Mouse (Mus musculus) ovary, postnatal 14 days (tissue): Measurements from ENCODE around the gene Slit2.

Experiments used
- DNase-seq: peaks from one replicate; pipeline ENCODE4 v3.0.0; 2022; ENCODE audit warnings: low spot score

Slit2 gene

DNA sequence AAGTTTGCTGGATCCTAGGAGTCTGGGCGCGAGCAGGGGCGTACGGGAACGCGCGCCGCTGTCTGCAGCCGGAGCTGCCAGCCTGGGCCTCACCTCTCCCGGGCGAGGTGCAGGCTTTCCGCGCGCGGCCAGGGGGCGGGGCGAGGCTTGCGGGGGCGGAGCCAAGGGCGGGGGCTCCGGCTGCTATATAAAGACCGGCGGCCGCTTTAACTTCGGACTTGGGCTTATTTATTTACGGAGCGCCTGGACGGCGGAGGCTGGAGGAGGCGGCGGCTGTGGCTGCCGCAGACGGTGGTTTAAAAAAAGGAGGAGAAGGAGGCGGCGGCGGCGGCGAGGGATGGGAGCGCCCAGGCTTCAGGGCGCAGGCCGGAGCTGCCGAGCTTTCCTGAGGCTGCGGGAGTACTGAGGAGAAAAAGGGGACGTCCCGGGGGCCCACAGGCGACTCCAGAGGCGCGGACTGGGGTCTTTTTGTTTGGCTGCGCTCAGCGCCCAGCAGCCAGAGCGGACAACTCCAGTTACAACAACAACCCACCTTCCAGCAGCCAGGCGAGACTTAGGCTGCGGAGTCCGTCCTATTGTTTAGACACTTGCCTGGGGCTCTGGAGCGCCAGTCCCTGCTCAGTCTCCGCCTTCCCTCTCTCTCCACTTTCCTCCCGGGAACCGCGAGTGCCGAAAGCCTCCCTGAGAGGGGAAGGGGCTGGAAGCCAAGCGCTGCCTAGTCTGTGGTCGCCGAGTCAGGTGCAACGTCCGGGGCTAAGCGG, at the start of gene Slit2:
Slit2 (plus strand) TSS at position 198 of the 761 bp plus-strand sequence.
- DNase-seq: peak; percentile 87

DNA sequence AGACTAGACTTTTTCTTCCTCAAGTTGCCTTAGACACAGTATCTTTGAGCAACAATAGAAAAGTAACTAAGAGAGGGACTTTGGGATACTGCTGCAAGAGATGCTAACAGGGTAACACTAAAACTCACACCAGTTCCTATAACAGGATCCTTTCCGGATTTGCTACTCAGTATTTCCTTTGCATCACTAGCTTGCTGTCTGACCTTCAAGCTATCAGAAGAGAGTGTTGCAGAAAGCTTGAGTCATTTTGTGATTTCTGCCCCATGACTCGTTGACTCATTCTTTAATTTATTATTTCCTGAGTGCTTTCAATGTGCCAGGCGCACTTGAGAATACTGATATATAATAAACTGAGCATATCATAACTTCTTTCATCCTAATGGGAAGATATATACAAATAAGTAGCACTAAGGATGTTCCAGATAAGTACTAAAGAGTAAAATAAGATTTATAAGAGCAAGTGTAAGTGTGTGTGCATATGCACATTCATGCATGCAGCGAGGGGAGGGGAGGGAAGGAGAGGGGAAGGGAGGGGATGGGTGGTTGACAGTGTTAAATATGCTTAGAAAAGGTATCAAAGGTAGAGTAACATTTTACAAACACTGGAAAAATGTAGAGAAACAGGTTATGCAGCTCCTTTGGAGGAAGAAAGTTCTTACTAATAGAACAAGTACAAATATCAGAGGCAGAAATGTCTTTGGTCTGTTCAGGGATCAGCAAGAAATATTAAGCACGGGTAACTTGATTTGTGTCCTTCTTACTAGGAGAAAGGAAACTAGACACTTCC, 44.2 kb upstream of the Slit2 start:
- no peak for DNase-seq

DNA sequence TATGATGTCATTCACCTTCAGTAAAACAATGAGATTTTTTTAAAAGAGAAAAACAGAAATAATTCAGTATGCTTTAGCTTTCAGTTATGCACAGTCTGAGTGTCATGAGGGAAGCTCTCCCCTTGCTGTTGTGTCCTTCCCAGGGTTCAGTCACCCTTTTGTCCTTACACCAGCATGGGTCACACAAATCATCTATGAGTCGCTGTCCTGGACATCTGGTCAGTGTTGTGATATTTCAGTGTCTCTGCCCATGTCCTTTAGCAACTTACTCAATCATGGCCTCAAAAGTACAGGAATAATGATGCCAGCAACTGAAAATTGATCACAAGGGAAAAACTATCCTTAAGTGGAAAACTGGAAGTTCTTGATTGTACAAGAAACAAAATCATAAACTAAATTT, 26.5 kb upstream of the Slit2 start:
- no peak for DNase-seq

DNA sequence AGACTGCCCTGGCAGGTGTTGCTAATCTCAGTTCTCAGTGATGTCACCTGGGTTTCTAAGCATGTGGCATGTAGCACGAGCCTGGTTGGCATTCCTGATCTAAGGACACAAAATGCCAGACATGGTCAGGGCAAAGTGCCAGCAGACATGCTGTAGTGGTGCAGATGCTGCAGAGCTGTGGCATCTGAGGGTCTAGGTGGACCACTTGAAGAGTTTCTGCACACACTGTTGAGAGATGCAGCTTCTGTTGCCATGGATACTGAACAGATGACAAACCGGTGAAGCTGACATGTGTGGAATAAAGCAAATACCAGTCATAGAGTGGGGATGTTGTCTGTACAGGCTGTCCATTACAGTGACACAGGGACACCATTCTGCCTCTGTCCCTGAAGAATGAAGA, 7.1 kb upstream of the Slit2 start:
- DNase-seq: no peak

DNA sequence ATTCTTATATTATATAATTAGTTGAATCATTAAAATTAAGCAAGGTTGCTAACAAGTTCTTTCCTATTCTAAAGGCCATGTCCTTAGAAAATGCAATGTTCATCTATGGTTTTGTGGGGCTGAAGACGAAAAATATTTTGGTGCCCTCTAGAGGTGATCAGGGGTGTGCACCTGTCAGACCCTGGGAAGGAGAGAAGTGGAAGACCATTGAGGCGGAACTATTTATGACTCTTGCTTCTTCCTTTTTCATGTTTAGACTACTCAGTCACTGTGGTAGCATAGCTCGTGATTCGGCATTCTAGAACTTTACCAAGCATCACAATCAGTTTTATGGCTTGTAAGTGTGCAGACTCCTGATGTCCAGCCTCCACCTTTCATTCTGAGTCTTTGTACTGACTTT, 3.6 kb upstream of the Slit2 start:
- DNase-seq: no peak

DNA sequence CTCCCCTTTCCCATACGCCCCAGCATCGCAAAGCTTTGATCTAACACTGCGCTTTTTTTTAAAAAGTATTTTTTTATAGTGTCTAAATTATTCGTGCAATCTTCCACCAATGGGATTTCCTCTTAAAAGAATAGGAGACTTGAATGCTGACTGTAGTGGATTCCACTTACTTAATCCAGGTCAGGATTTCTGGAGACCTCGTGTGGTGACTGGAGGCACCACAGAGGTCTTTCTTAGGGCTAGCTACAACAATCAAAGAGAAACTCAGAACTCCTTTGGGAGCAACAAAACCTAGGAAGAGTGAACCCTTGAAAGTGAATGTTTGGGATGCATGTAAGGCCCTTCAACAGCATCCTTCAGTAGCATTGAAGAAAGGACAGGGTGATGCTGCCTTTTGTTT, 2.5 kb upstream of the Slit2 start:
- DNase-seq: no peak

DNA sequence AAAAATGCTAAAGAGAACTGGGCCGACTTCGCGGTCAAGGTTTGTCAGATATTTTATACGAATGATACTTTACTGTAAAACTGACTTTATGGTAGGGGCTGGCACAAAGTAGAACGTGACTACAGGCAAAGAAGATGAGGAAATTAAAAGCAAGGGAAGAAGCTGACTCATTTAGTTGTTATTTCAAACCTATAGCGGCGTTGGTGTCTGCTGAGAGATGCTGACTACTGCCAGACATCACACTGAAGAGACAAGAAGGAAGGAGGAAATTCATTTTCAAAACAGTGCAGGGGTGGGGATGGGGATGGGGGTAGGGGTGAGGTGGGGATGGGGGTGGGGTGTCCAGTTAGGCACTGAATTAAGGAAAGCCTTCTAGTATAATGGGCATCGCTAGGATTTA, 987 bp upstream of the Slit2 start:
- no peak for DNase-seq

DNA sequence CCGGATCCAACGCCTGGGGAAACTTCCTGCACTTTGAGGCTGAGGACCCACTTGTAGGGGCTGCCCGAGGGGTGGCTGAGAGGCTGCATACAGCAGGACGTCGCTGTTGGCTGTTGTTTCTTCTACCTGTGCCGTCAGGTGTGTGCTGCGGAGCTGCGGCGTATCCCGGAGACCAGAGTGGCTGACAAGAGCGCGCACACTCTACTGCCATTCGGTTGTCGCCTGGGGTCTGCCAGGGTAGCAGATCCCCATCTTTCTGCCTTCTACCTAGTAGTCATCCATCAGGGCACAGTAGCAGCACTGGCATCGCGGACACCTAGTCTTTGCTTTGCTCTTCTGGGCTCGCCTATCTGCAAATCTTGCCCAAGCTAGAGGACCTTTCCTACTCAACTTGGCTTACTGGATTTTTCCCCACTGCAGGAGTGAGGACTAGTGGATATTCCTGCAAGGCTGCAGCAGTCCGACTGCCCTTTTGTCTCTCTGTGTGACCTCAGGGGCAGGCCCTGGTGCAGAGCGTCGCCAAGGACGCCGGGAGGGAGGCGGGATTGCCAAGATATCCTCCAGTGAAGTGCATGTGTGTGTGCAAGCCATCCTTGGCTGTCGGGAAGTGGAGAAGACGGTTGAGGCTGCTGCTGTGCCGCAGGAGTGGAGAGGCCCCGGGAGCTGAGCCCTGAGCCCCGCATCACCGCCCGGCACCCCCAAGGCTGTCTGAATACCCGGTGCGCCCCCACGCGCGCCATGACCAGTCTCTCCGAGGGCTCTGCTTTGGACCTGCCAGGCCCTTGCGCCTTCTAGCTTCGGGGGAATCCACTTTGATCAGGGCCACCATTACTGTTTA, 1.0 kb downstream of the Slit2 start:
- no peak for DNase-seq

DNA sequence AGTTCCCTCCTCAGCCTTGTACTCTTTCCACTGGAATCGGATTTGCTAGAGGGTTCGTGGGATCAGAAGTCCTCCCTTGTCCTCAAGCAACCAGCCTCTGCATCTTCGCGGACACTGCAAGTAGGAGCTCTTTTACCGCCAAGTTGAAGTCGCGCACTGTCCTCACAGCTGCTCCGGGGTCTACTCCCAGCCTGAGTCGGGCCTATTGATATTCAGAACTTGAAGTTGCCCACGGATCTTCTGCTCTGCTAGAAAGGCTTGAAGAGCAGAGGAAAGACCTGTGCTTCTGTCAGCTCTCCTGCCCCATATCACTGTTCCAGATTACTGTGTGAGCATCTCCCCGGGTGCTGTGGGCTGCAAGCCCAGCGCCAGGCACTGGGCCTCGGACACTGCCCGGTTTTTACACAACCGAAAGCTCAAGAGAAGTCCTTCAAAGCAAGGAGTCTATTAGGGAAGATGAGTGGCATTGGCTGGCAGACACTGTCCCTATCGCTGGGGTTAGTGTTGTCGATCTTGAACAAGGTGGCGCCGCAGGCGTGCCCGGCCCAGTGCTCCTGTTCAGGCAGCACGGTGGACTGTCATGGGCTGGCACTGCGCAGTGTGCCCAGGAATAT, 1.8 kb downstream of the Slit2 start:
- DNase-seq: no peak

DNA sequence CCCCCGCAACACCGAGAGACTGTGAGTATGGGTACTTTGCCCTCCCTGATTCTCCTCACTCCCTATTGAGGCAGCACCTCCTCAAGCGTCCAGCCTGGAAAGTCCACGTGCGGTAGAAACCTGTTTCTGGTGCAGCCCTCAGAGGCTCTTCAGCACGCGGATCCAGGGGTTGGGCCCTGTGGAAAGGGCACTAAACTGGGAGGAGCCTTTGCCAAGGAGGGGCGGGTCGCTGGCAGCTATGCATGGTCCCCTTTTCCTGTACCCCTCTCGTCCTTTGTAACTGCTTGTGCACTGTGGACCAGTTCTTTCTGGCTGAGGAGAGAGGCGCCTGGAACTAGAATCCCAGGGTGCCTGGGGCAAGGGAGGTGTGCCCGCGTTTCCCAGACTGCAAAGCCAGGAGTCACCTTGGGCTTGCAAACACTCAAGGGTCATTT, 2.3 kb downstream of the Slit2 start:
- no peak for DNase-seq

DNA sequence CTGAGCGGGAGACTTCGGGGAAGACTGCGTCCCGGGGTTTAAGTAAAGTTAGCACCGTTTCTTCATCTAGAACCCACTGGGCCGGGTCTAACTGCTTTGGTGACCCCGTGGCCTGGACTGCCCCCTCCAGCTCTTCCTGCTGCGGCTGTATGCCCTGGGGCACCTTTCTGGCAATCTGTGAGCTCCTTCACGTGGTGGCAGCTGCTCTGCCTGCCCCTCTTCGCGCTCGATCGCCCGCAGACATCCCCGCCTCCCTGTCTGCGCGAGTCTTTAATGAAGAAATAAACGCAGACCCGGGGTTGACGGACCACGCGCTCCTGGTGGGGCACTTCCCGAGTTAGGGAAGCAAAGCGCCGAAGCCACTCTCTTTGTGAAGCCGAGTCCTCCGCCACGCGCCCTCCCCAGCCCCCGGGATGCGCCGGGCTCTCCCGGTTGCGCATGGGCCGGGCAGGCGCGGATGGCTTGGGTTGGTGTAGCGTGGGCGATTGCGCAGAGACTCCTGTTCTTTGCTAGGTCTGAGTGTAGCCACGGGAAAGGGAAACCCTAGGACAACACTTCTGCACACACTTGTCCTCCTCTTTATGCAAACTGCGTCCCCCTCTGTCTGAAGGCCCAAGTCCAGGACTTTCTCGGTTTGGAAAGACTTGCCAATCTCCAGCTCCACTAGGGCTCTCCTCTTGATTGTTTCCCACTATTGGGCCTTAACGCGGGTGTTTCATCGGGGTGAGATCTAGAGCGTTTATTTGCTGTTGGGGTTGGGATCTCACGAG, 3.1 kb downstream of the Slit2 start:
- peak; percentile 13 for DNase-seq

DNA sequence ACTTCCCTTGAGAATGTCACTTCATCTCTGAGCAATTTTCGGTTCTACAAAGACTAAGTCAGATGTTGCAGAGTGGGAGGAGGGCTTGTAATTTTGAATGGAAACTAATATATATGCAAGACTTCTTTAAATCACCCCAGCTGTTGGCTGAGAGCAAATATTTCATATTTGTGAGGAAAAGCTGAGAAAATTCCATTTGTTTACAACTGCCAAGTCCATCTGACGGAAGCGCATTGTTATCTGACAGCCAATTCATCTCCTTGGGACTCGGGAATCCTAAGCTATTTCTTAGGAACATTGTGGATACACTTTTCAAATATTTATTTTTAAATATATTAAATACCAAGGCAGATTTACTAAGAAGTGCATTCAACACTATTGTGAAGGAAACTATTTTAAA, 8.0 kb downstream of the Slit2 start:
- no peak for DNase-seq

DNA sequence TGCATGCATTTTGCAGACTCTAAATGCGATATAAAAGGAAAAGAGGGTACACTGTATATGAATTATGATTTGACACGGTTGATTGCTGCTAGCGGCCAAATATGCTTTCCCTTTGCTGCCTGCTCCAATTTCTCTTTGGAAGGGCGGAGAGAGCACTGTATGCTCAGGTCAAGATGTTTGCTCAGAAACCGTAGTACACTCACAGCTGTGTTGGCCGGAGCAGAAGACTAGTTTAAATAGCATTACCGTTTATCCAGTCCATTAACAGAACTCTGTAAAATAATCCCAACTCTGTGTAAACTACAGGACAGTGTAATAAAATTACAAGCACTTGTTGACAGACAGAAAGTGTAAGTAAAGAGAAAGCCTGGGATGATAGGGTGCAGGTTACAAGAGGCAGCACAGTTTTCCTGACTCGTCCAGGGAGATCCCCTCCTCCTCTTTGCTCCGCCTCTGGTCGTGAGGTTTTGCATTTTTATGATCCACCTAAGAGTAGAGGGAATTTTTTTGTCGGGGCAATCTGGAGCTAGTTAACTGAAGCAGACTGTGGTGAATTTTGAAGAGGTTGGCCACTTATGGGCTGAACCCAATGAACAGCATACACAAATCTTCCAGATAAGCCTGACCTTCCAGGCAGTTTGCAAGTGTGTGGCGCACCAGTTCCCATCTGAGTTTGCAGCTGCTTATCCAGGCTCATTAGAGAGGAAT, 20.9 kb downstream of the Slit2 start:
- DNase-seq: no peak

DNA sequence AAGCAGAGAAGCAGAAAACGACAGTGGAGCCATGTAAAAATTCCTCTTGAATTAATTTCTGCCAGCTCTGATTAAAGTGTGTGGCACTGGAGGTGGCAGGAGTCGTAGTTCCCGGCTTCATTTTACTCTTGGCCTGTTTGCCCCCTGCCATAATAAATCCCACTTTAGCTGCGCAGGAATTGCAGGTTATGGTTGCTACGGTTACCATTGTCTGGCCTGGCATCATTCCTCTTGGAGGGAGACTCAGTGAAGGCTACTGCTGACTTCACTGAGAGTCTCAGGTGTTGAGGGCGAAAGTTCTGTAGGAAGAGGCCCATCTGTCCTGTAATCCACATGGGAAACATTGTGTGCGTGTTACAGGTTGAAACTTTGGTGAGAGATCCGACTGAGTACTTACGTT, 22.6 kb downstream of the Slit2 start:
- DNase-seq: no peak

DNA sequence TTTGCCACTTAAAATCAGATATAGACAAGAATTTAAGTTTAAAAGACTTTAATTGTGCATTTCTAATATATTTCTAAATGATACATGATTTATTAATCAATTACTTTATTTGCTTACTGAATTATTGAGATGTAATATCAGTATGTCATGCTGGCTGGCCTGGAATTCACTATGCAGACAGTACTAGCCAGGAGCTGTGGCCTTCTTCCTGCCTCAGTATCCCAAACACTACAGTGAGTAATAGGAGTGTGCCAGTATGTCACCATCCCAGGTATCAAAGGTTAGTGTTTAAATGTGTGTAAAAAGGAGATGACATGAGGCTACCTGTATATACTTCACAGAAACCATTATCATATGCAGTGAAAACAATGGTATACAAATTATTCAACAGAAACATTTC, 23.1 kb downstream of the Slit2 start:
- DNase-seq: no peak

DNA sequence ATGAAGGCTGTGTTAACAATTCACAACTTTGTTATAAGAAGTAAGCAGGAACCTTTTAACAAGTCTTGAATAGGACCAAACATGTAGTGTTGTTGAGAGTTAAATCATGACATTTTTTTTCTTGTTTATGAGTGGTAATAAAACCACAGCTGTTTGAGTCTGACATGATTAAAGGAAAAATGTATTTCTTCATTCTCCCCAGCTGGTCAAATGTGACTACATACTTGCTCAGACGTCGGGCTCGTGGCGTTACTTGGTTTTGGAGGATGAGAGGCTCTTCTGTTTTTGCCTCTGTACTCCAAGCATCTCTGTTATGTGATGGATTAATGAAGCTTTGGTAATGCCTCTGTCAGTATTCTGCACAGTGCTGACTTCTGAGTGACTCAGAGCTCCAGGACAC, 40.5 kb downstream of the Slit2 start:
- no peak for DNase-seq

DNA sequence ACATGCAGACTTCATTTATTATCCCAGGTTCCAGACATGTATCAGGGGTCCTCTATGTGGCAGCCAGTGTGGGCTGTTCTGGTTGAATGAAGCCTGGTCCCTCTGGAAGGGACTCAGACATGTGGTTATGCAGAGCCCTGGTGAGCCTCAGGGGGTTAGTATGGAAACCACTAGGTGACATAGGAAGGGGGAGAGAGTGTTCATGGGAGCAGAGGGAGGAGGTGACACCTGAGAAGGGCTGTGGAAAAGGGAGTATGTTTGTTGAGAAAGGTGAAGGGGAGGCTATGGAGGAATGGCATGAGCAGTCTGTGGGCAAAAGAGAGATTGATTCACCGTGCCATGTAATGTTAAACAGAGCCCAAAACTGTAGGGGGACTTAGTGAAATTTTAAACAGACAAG, 51.9 kb downstream of the Slit2 start:
- DNase-seq: no peak

DNA sequence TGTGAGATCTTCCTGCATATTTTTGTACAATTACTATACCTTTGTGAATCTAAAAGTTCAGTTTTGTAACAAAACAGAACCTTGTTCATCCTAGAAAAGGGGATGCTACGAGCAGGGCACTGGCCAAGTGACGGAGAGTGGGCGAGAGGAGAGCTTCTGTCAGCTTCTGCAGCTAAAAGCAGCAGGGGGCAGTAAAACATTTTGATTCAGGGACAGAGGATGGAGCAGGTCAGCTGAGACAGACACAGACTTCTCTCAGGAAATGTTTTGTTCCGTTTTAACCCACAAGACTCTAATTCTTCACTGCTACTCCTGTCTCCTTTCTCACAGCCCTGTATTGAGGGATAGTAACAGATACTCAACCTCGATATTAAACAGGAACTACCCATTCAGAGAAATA, 55.1 kb downstream of the Slit2 start:
- peak; percentile 17 for DNase-seq

DNA sequence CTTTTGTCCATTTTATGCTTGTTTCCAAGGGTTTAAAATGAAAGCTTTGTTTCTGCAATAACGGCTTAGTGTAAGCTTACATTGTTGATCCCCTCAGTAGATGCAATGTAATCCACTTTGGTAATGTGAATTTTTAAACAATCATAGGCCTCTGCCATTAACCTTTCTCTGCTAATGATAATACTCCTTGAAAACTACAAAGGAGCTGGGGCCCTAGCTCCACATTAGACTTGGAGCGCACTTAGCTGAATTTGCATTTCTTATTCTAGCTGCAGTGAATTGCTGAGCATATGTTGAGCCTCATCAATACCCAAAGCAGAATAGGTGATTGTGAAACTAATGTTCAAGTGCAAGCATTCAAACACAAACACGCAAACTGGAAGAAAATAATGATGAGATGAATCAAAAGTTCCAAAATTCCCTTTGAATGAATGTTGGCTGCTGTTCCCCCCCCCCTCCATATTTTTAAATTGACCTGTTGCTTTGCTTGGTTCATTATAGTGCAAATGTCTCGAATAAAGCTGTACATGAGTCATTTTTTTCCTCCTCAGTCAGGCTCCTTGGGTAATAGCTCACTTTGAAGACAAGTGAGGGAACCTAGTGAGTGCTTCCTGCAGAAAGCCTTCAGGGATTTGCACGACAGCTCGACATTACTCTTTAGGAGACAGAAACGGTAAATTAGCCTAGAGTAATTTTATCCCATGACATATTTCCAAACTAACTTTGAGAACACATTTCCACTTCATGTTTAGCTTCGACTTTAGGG, 66.2 kb downstream of the Slit2 start:
- no peak for DNase-seq
